Mouse (Mus musculus) neural tube, embryonic 13.5 days (tissue): ENCODE results near the gene Nosip. TPM values are rescaled to one million over a fixed set of nuclear protein-coding genes. Genes with fewer than 3 reads are reported as not detected.
A peak's percentile ranks its signal among the peaks of the same experiment; 100 is the strongest.
"Not testable (repeated sequence)": the region's sequence is repeated elsewhere in the genome, so short reads cannot be mapped to it uniquely, and the experiment has no call there.

Experiments used
- ATAC-seq: fragments of 200-750 bp; cut with Nextera tagmentation; 2 replicates; pipeline ENCODE4 v1.8.0; 2017; ENCODE audit warnings: low read depth, mild to moderate bottlenecking, moderate TSS enrichment, moderate library complexity
- H3K27ac ChIP-seq: fragments of 300-500 bp; sonication (generic); replicated peaks from 2 replicates; pipeline ENCODE4 v1.5.1; 2015; ENCODE audit warnings: moderate library complexity, mild to moderate bottlenecking, inconsistent platforms
- H3K27me3 ChIP-seq: fragments of 300-500 bp; sonication (generic); 2 replicates; pipeline ENCODE4 v1.6.1; 2015; ENCODE audit warnings: mild to moderate bottlenecking, inconsistent platforms
- H3K36me3 ChIP-seq: fragments of 300-500 bp; sonication (generic); 2 replicates; pipeline ENCODE4 v1.6.1; 2015; ENCODE audit warnings: mild to moderate bottlenecking, inconsistent platforms
- H3K4me1 ChIP-seq: fragments of 300-500 bp; sonication (generic); replicated peaks from 2 replicates; pipeline ENCODE4 v1.6.1; 2015; ENCODE audit warnings: inconsistent platforms
- H3K4me2 ChIP-seq: fragments of 300-500 bp; sonication (generic); 2 replicates; pipeline ENCODE4 v1.6.1; 2015; ENCODE audit warnings: inconsistent platforms, mild to moderate bottlenecking, moderate library complexity
- H3K4me3 ChIP-seq: fragments of 300-500 bp; sonication (generic); 2 replicates; pipeline ENCODE4 v1.5.1; 2015; ENCODE audit warnings: mild to moderate bottlenecking, inconsistent platforms
- H3K9ac ChIP-seq: fragments of 300-500 bp; sonication (generic); 2 replicates; pipeline ENCODE4 v1.6.1; 2015; ENCODE audit warnings: moderate library complexity, mild to moderate bottlenecking, inconsistent platforms
- H3K9me3 ChIP-seq: fragments of 300-500 bp; sonication (generic); 2 replicates; pipeline ENCODE4 v1.6.1; 2016; ENCODE audit warnings: inconsistent platforms
- WGBS: fragments of 180-500 bp; shearing (Covaris S2); methylation state at CpG from one replicate; pipeline ENCODE4 v1.1.7; 2015; 5-methylcytosine and 5-hydroxymethylcytosine counted together
- polyA plus RNA-seq: library from polyadenylated mRNA; unstranded; fragments of >200 nt; fragmentation: Nextera tagmentation; extraction: Ambion mirVana; gene quantifications from 2 replicates; pipeline ENCODE4 v1.2.1, GENCODE M21; 2015

Gene Nosip
- polyA plus RNA-seq, 1 experiment from 2014 or later: 65.6 TPM

DNA sequence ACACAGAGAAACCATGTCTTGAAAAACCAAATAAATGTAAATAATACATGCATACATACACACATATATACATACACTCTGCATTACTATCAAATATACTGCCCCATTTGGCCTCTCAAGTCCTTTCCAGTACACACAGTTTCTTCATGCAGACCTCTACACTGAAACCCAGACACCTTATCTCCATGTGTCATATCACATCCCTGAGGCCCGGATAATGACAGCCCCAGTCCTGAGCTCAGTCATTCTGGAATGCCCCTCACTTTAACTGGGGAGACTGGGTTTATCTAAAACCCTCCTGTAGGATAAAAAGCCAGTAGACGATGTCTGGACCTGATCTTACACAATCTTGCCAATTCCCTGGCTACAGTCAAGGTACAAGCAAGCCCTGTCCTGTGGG, 51.2 kb downstream of the Nosip start:
- H3K9ac ChIP-seq: no peak overlapping the region
- H3K27me3 ChIP-seq: no peaks in the 10 kb centered on the region
- peaks cover 10% of the 10 kb centered on the region for H3K36me3 ChIP-seq
- no peak for ATAC-seq
- no peak overlapping the region for H3K27ac ChIP-seq
- no peaks in the 10 kb centered on the region for H3K9me3 ChIP-seq
- H3K4me3 ChIP-seq: no peak overlapping the region
- WGBS: 89% methylated on average over 2 of the region's 2 CpGs
- H3K4me1 ChIP-seq: no peaks in the 10 kb centered on the region
- no peak overlapping the region for H3K4me2 ChIP-seq

DNA sequence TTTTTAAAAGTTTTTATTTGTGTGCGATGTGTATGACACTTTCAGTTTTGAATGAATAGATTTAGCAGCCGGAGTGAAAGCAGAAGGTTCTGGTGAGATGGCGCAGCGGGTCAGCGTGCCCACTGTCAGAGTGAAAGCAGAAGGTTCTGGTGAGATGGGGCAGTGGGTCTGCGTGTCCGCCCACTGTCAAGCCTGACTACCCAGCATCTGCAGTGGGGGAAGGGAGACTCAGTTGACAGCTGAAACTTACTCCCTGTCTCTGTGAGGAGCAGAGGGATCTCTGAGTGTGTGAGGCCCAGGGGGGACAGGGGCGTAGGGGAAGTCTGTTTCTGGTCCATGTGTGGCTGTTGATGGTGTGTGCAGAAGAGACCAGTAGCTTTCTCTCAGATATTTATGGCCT, 55.3 kb downstream of the Nosip start:
- Histone ChIP-seq H3K27ac (no peak overlapping the region), H3K4me1 (peaks cover 14% of the 10 kb centered on the region), H3K4me2 (no peak overlapping the region), H3K36me3 (peaks cover 49% of the 10 kb centered on the region), H3K4me3 (no peak overlapping the region), H3K27me3 (no peaks in the 10 kb centered on the region), H3K9me3 (no peaks in the 10 kb centered on the region), H3K9ac (no peak overlapping the region)
- 88% methylated on average over 8 of the region's 8 CpGs for WGBS
- ATAC-seq: no peak

DNA sequence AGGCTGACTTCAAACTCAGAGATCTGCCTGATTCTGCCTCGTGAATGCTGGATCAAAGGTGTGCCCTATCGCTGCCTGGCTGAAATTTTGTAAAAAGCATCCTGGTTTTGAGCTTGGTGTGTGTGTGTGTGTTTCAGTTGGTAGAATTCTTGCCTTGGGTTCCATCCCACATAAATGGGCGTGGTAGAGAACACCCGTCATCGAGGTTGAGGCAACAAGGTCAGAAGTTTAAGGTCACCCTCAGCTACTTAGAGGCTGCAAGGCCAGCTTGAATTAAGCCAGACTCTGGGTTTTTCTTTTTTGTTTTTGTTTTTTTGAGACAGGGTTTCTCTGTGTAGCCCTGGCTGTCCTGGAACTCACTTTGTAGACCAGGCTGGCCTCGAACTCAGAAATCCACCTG, 56.1 kb downstream of the Nosip start:
- peaks cover 22% of the 10 kb centered on the region for H3K4me1 ChIP-seq
- ATAC-seq: no peak
- no peak overlapping the region for H3K9ac ChIP-seq
- no peaks in the 10 kb centered on the region for H3K27me3 ChIP-seq
- WGBS: 92% methylated on average over 6 of the region's 6 CpGs
- H3K9me3 ChIP-seq: no peaks in the 10 kb centered on the region
- H3K4me2 ChIP-seq: no peak overlapping the region
- peaks cover 56% of the 10 kb centered on the region for H3K36me3 ChIP-seq
- no peak overlapping the region for H3K4me3 ChIP-seq
- H3K27ac ChIP-seq: no peak overlapping the region

DNA sequence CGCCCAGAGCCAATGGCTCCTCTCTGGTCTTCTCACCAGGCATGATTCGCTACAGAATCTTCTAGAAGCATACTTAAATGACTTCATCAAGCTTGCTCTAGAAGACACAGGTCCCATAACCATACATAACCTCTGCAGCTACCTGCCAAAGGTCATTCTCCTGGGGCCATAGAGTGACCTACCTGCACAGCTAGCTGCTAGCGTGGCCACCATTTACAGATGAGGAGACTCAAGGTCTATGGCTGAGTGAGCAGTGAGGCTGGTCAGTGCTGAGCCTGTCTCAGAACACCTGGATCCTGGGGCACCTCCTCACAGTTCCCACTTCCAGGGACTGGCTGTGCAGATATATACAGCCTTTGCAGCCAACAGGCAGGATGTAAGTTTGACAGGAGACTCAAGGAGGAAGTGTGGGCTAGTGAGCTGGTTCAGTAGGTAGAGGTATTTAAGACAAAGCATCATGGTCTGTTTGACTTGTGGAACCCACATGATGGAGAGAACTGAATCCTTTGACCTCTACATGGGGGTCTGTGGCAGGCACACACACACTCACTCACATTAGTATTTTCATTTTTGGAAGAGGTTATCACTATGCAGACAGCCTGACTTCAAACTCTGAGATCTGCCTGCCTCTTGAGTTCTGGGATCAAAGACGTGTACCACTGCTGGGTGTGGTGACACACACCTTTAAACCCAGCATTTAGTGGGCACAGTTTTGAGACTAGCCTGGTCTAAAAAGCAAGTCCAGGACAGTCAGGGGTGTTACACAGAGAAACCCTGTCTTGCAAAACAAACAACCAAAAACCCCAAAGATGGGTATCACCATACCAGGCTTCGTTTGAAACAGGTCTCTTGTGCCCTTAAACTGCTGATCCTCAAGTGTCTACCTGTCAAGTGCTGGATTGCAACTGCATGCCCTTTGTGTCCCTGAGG, 57.8 kb downstream of the Nosip start:
- Histone ChIP-seq H3K4me2 (no peak overlapping the region), H3K27ac (no peak overlapping the region), H3K27me3 (no peaks in the 10 kb centered on the region), H3K4me1 (peaks cover 29% of the 10 kb centered on the region), H3K9ac (no peak overlapping the region), H3K4me3 (no peak overlapping the region), H3K9me3 (no peaks in the 10 kb centered on the region), H3K36me3 (peaks cover 59% of the 10 kb centered on the region)
- ATAC-seq: no peak
- 79% methylated on average over 5 of the region's 5 CpGs for WGBS

DNA sequence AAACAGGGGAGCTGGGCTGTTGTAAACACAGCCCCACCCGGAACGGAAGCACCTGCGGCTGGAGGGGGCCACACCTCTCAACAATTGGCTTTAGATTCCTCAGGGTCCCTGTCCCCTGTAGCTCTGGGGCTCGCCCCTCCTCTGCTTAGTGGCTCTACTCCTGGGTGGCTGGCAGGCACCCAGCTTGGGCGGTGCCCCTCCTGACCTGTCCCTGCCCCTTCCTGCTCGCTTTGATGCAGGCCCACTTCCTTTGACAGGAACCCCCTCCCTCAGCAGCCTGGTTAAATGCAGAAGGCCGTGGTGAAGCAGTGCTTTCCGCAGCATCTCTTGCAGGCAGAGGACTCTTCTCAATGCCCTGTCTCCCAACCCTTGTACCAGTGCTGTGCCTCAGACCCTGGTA, 59.2 kb downstream of the Nosip start:
- no peaks in the 10 kb centered on the region for H3K27me3 ChIP-seq
- peaks cover 73% of the 10 kb centered on the region for H3K36me3 ChIP-seq
- no peak overlapping the region; the same call in 1 of the 2 replicates for H3K9ac ChIP-seq
- H3K4me1 ChIP-seq: peaks cover 43% of the 10 kb centered on the region
- no peak for ATAC-seq
- 71% methylated on average over 8 of the region's 8 CpGs for WGBS
- H3K27ac ChIP-seq: no peak overlapping the region; the same call in 1 of the 2 replicates
- no peaks in the 10 kb centered on the region for H3K9me3 ChIP-seq
- H3K4me2 ChIP-seq: no peak overlapping the region
- H3K4me3 ChIP-seq: no peak overlapping the region

DNA sequence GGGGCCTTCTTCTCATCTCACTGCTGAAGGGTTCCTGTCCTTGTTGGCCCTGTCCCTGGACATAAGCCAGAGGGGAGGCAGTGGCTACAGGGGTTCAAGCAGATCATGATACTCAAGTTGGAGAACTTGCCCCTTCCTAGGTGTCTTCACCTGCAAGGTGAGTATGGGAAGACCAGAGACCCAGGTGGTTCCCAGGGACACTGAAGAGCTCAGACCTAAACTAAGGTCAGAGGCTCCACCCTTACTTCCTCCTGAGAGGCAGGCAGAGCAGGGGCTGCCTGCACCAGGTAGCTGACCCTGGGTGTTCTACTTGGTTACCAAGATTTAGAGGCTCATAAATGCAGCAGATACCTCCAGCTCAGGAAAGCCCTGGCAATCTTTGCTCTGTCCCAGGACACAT, 59.7 kb downstream of the Nosip start:
- no peak for ATAC-seq
- H3K4me1 ChIP-seq: peaks cover 49% of the 10 kb centered on the region
- peaks cover 79% of the 10 kb centered on the region for H3K36me3 ChIP-seq
- H3K9me3 ChIP-seq: no peaks in the 10 kb centered on the region
- no peak overlapping the region for H3K4me3 ChIP-seq
- H3K27ac ChIP-seq: no peak overlapping the region; the same call in 1 of the 2 replicates
- H3K9ac ChIP-seq: peak overlapping the region; percentile 45; the same call in 1 of the 2 replicates
- peak overlapping the region; percentile 15; the same call in 1 of the 2 replicates for H3K4me2 ChIP-seq
- no peaks in the 10 kb centered on the region for H3K27me3 ChIP-seq

DNA sequence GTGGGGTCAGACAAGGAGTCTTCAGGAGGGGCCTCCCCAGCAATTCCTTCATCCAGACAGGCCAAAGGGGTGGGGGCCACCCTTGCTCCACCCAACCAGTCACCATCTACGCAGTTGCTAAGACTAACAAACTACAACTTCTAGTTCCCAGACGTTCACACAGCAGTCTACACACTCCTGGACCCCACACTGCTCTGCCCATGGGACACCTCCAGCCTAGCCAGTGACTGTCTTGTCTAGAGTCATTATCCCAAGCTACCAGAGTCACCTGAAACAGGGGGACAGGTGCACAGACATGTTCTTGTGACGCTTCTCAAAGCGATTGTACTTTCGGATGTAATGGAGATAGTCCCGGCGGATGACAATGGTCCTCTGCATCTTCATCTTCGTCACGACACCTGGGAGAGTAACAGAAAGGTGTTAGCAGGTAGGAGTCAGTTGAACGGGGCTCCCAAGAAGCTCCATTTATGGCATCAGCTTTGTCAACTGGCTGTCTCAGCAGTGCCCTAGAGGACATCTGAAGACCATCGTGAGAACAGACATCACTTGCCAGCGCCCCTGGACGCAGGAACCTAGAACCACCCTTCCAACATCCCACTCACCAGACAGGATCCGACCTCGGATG, 60.4 kb downstream of the Nosip start:
- H3K27ac ChIP-seq: no peak overlapping the region
- H3K4me2 ChIP-seq: peak overlapping the region; percentile 82
- no peaks in the 10 kb centered on the region for H3K9me3 ChIP-seq
- no peaks in the 10 kb centered on the region for H3K27me3 ChIP-seq
- peak overlapping the region; percentile 92 for H3K4me3 ChIP-seq
- 86% methylated on average over 15 of the region's 15 CpGs for WGBS
- H3K9ac ChIP-seq: peak overlapping the region; percentile 97
- peaks cover 56% of the 10 kb centered on the region for H3K4me1 ChIP-seq
- no peak for ATAC-seq
- peaks cover 81% of the 10 kb centered on the region for H3K36me3 ChIP-seq

DNA sequence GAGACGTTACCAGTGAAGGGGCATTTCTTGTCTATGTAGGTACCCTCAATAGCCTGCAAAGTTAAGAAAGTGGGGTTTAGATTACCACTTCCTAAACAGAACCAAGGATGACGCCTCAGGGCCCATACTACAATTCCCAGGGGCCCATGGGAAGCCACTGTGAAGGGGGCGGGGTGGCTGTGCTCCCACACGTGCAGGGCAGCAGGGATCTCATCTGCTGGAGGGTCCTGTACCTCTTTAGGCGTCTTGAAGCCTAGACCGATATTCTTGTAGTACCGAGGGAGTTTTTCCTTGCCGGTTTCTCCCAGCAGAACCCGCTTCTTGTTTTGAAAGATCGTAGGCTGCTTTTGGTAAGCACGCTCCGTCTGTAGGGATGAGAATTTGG, 60.9 kb downstream of the Nosip start:
- ATAC-seq: no peak
- peaks cover 76% of the 10 kb centered on the region for H3K36me3 ChIP-seq
- H3K4me2 ChIP-seq: peak overlapping the region; percentile 82
- WGBS: 24% methylated on average over 12 of the region's 12 CpGs
- H3K27ac ChIP-seq: peak overlapping the region; percentile 91
- no peaks in the 10 kb centered on the region for H3K9me3 ChIP-seq
- peaks cover 58% of the 10 kb centered on the region for H3K4me1 ChIP-seq
- peak overlapping the region; percentile 97 for H3K9ac ChIP-seq
- H3K4me3 ChIP-seq: peak overlapping the region; percentile 92
- H3K27me3 ChIP-seq: no peaks in the 10 kb centered on the region

DNA sequence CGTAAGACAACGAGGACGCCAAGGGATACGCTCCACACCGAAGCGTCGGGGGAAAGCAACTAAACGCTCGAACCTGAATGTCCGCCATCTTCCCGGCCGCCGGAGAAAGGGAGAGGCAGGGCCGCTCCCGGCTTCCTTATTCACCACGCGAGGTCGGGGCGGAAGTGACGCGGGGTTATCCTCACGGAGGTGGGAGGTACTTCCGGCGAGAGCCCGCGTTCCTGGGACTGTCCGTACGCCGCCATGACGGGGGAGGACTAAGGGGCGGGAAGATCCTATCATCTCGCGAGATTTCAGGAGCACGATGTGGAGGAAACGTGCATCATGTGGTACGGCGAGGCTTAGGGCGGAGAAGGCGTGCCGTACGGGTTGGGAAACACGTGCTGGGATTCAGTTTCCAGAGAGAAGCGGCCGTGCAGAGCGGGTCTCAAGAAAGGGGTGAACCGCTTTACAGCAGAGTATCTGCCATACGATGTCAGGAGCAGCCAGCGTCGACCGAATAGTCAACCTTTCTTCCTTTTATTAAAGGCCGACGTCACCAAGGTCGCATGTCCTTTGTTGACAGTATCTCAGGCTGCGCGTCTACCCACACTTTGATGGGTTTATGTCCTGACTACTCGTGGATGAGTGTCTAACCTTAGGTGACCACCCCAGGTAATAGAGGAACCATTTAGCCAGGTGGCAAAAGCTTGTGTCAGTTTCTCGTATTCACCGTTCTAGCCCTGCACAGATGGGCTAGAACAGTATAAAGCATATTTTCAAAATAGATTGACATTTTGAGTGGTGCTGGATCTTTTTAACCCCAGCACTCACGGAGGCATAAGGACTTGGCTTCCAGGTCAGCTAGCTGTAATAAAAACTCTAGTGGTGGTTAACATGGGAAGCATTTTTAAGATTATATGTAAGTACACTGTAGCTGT, 62.3 kb downstream of the Nosip start, which contains the start of gene Rps11:
Gene Rps11 (minus strand): TSS at position 216 of the 920 bp plus-strand sequence.
- H3K27me3 ChIP-seq: no peaks in the 10 kb centered on the region
- no peaks in the 10 kb centered on the region for H3K9me3 ChIP-seq
- under 1% methylated on average over 59 of the region's 59 CpGs for WGBS
- H3K27ac ChIP-seq: peak within 1 kb of the TSS; percentile 91
- H3K4me3 ChIP-seq: peak within 1 kb of the TSS; percentile 92
- peaks cover 65% of the 10 kb centered on the region for H3K36me3 ChIP-seq
- ATAC-seq: peak; percentile 89
- H3K4me2 ChIP-seq: peak within 1 kb of the TSS; percentile 82
- peak within 1 kb of the TSS; percentile 97 for H3K9ac ChIP-seq
- H3K4me1 ChIP-seq: peaks cover 61% of the 10 kb centered on the region

DNA sequence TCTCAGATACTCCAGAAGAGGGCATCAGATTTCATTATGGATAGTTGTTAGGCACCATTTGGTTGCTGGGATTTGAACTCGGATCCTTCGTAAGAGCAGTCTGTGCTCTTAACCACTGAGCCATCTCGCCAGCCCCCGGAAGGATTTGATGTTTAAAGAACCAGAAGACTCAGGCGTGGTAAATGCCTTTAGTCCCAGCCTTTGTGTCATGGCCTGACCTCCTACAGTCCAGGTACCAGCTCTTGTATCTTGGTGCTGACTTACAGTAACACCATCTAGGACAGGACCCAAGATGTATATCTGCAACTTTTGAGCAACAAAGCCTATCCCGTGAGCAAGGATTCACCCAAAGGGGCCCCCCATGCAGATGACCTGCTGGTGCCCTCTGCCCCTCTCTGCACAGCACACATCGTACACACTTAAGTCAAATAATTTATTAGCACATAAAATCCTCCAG, 62.9 kb downstream of the Nosip start:
- Histone ChIP-seq H3K9ac (peak overlapping the region; percentile 70; the same call in 1 of the 2 replicates), H3K4me1 (peaks cover 65% of the 10 kb centered on the region), H3K9me3 (no peaks in the 10 kb centered on the region), H3K27ac (peak overlapping the region; percentile 91), H3K36me3 (peaks cover 58% of the 10 kb centered on the region), H3K27me3 (no peaks in the 10 kb centered on the region), H3K4me2 (peak overlapping the region; percentile 59), H3K4me3 (peak overlapping the region; percentile 92)
- 7% methylated on average over 7 of the region's 7 CpGs for WGBS
- ATAC-seq: no peak

DNA sequence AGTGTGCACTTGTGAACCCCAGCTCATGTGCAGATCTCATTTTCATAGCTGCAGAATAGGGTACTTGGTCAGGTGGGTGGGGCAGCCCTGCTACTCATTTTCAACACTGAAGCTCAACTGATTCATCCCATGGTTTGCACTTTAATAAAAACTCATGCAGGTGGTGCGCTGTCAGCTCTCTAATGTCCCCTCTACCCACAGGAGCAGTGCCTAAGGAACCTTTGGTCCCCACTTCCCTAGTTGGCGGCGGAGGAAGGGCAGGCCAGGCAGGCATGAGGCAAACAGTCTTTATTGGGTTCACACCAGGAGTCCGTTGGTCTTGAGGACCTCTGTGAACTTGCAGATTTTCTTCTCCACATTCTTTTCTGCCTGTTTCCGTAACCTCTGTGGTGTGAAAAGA, 63.4 kb downstream of the Nosip start:
- not testable (repeated sequence) for ATAC-seq, H3K27me3 ChIP-seq, H3K9me3 ChIP-seq
- Histone ChIP-seq H3K36me3 (peaks cover 53% of the 10 kb centered on the region), H3K9ac (peak overlapping the region; percentile 70; the same call in 1 of the 2 replicates), H3K4me1 (peaks cover 65% of the 10 kb centered on the region), H3K4me2 (peak overlapping the region; percentile 59), H3K4me3 (peak overlapping the region; percentile 92; the same call in 1 of the 2 replicates), H3K27ac (peak overlapping the region; percentile 91)
- WGBS: 62% methylated on average over 5 of the region's 5 CpGs
